Mouse (Mus musculus) brain, embryonic 14.5 days (tissue): ENCODE results near the gene S1pr5. TPM values are rescaled to one million over a fixed set of nuclear protein-coding genes. Genes with fewer than 3 reads are reported as not detected.

ENCODE experiments used
- DNase-seq: peaks from one replicate; pipeline ENCODE4 v3.0.0-alpha.2; 2011; ENCODE audit warnings: low read depth
- CTCF ChIP-seq: fragments of 200-500 bp; IDR thresholded peaks from 2 replicates; pipeline ENCODE4 v1.5.1; 2012; ENCODE audit warnings: inconsistent platforms, mild to moderate bottlenecking, moderate library complexity, borderline replicate concordance; ENCODE audit not compliant: insufficient read depth, insufficient read length; ENCODE audit errors: extremely low read depth
- POLR2A ChIP-seq: fragments of 200-500 bp; IDR thresholded peaks from 2 replicates; pipeline ENCODE4 v1.6.1; 2012; ENCODE audit warnings: mild to moderate bottlenecking, inconsistent platforms, borderline replicate concordance; ENCODE audit not compliant: poor library complexity, insufficient read depth, insufficient read length, severe bottlenecking; ENCODE audit errors: extremely low read depth
- polyA plus RNA-seq: library from polyadenylated mRNA; depleted of rRNA; stranded (reverse); fragments of >200 nt; gene quantifications from 2 replicates; pipeline ENCODE4 v1.2.3, GENCODE M21; 2012; rRNA removed

The S1pr5 gene
- polyA plus RNA-seq: 2.2 and 2.5 TPM in 2 replicates

- no peak for TF ChIP-seq CTCF
- no peak for TF ChIP-seq POLR2A
- DNase-seq: no peak
Measured at GRCm38 (mm10) chr9:21248326-21248725, at the start of gene S1pr5. S1pr5 (minus strand) TSS chr9:21248443.

- TF ChIP-seq POLR2A: no peak
- no peak for TF ChIP-seq CTCF
- no peak for DNase-seq
Measured at GRCm38 (mm10) chr9:21292271-21292670, 44.0 kb upstream of the S1pr5 start.

- DNase-seq: peak; percentile 9
Measured at GRCm38 (mm10) chr9:21291868-21292267, 43.6 kb upstream of the S1pr5 start.

GRCm38 (mm10) chr9:21291022-21291787, 43.0 kb upstream of the S1pr5 start, which contains the start of gene Cdkn2d:
Cdkn2d (minus strand) TSS chr9:21291407.
- DNase-seq: peak; percentile 100
- peak; percentile 30; the same call in 1 of the 2 replicates for TF ChIP-seq CTCF
- peak; percentile 71; the same call in 1 of the 2 replicates for TF ChIP-seq POLR2A

- DNase-seq: no peak
- TF ChIP-seq CTCF: no peak
- TF ChIP-seq POLR2A: no peak
Measured at GRCm38 (mm10) chr9:21290589-21290988, 42.3 kb upstream of the S1pr5 start.

GRCm38 (mm10) chr9:21289337-21289671, 41.1 kb upstream of the S1pr5 start:
- no peak for DNase-seq
- TF ChIP-seq POLR2A: no peak
- TF ChIP-seq CTCF: no peak

GRCm38 (mm10) chr9:21288404-21289336, 40.4 kb upstream of the S1pr5 start:
- TF ChIP-seq POLR2A (no peak), CTCF (no peak)
- peak; percentile 24 for DNase-seq

GRCm38 (mm10) chr9:21287571-21288402, 39.5 kb upstream of the S1pr5 start, which contains the start of gene Kri1:
Kri1 (minus strand) TSS chr9:21287969.
- DNase-seq: peak; percentile 99
- TF ChIP-seq POLR2A: 0 out of 2 replicates have a peak, but pooled peaks have one; percentile 49
- no peak for TF ChIP-seq CTCF

GRCm38 (mm10) chr9:21286753-21287152, 38.5 kb upstream of the S1pr5 start:
- DNase-seq: no peak
- TF ChIP-seq CTCF (no peak), POLR2A (no peak)

GRCm38 (mm10) chr9:21283994-21284393, 35.8 kb upstream of the S1pr5 start:
- TF ChIP-seq POLR2A (no peak), CTCF (no peak)
- DNase-seq: no peak

GRCm38 (mm10) chr9:21283591-21283990, 35.3 kb upstream of the S1pr5 start:
- no peak for TF ChIP-seq POLR2A
- no peak for TF ChIP-seq CTCF
- DNase-seq: no peak
